Mouse (Mus musculus): ENCODE measurements around the gene Atg7.

The Atg7 gene

DNA sequence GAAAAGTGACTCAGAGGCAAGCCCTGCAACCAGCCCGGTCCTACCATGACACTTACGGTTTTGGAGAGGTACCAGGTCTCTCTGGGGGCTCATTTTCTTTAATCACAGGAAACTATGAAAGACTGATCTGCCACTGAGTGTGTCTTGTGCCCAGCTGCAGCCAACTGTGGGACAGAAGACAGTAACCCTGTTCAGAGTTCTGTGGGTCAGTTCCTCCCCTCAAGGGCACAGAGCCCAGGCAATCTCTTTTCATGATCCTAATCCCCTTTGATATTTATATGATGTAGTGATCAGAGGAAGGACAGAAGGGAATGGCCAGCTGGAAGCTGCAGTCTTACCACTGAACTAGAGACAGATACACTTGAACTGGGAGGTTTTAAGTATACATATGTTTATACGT lies 92.2 kb downstream of the Atg7 start:
- DNase-seq (ENCODE audit: low spot score in 2 of 2) = no peak

DNA sequence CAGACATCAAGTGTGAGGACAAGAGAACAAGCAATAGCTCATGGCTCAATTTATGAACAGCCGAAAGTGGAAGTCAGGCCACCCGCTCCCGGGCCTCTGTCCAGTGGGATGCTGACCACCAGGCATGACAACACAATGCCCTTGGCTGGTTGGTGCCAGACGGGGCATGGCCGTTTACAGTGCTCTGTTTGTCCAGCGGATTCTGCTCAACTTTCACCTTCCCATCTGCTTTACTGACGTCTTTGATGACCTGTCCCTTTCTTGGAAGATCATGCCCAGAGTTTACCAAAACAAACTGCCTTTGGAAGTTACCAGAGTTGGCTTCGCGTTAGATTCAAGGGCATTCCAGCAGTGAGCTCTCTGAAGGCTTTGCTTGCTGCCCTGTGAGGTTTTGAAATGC lies 93.5 kb downstream of the Atg7 start:
- DNase-seq (ENCODE audit: low spot score in 2 of 2) = no peak

DNA sequence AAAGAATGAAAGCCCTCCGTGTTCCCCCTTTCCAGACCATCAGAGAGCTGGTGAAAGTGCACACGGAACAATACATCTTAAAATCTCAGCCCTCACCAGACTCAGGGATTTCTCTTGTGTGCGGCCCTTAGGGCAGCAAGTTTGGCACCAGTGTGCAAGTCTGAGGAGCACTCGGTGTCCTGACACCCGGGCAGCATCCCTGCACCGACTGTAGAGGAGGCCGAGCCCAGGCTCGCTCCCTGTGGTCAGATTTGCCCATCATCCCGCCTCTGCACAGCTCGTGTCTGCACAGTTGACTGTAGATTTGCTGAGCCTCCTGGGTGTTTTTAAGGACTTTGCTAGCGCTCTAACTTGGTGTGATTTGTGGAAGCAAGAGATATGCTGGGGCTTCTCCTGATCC lies 94.3 kb downstream of the Atg7 start:
- no peak for DNase-seq (ENCODE audit: low spot score in 2 of 2)

- DNase-seq (ENCODE audit: low spot score in 2 of 2) = no peak
These were observed 95.2 kb downstream of the Atg7 start for GRCm38 (mm10) chr6:114737931-114738759.

DNA sequence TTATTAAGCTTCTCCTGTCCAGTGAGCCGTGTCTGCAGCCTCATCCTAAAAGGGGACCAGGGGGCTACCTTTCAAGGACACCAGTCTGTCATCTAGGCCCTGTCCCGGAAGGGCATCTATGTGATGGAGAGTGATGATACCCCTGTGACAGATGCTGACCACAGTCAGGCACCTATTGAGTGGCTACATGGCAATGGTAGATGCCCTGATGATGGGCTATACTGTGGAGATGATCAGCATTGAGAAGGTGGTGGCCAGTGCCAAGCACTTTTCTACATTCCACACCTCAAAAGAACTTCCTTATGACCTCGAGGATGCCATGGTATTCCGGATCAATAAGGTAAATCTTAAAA lies 95.8 kb downstream of the Atg7 start:
- DNase-seq (ENCODE audit: low spot score in 2 of 2) = no peak

DNA sequence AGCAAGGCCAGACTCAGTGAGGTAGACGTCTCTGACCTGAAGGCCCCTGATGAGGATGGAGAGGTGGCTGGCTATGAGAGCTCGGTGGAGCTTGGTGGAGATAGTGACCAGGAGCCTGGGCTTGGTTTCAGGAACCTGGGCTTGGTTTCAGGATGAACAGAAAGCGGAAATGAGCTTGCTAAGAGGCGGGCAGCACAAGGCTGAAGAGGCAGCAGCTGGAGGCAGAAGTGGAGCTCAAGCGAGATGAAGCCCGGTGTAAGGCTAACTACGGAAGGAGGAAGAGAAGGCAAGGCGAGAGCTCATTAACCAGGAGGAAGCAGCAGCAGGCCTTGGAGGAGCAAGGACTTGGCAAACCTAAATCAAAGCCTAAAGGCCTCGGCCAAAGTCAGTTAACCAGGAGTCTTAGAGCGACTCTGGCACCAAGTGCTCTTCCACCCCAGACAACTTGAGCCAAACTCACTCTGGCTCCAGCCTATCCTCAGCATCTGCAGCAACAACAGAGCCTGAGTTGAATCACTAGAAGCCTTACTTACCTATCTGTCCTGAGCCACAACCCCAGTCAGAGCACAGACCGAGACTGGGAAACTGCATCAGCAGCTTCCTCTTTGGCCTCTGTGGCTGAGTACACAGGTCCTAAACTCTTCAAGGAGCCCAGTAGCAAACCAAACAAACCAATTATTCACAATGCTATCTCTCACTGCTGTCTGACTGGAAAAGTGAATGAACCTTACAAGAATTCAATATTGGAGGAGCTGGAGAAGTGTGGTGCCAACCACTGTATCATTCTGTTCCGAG lies 99.5 kb downstream of the Atg7 start:
- no peak for DNase-seq (ENCODE audit: low spot score in 2 of 2)

GRCm38 (mm10) chr6:114743126-114743525 lies 100.2 kb downstream of the Atg7 start:
- DNase-seq (ENCODE audit: low spot score in 2 of 2) = no peak

DNA sequence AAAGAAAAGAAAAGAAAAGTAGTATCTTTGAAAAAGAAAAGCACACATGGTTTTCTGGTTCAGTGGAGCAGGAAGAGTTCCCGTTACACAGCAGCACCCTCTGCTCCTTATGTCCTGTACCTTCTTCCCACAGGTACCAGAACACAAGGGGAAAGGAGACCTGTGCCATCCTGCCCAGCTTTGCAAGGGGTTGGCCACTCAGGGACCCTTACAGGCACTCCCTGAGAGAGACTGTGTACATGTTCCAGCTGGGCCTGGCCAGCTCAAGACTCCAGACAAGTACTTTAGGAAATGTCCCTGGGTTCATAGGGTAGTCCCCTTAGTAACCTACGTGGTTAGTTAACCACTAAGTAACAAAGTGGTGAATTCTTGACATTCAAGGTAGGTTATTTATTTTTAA lies 100.9 kb downstream of the Atg7 start:
- no peak for DNase-seq (ENCODE audit: low spot score in 2 of 2)

DNA sequence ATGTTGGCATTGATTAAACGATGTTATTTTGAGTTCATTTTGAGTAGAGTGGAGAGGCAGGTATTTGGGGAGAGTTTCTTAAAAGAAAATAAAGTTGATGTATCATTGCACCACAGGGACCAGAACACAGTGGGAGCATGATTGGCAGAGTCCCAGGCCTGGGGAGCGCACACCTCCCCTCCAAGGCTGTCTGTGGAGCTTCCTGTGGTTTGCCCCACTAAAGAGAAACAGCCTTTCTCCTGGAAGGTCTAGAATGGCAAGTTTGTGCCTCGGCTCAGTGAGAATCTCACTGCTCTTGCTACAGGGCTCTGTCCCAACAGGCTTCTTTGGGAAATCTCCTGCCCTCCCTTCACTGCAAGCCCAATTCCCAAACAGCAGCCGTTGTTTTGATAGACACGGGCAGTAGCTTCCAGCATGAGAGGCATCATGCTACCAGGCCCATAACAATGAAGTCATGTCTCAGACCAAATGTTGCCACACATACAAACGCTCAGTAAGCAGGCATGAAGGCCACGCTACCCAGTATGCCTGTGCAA lies 103.6 kb downstream of the Atg7 start:
- no peak for DNase-seq (ENCODE audit: low spot score in 2 of 2)

- no peak for DNase-seq (ENCODE audit: low spot score in 2 of 2)
These were observed 105.5 kb downstream of the Atg7 start for GRCm38 (mm10) chr6:114748419-114748818.

DNA sequence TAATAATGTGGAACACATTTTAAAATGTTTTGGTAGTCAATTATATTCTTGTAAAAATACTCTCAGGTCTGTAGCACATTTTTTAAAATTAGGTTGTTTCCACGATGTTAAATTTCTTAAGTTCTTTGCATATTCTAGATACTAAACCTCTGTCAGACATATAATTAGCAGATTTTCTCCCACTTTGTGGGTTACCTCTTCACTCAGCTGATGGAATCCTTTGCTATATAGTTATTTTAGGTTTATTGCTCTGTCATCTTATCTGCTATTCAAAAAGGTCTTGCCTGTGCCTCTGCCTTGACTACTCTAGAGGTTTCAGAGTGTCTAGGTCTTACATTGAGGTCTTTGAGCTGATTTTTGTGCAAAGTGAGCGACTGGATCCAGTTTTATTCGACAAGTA lies 106.0 kb downstream of the Atg7 start:
- no peak for DNase-seq (ENCODE audit: low spot score in 2 of 2)

DNA sequence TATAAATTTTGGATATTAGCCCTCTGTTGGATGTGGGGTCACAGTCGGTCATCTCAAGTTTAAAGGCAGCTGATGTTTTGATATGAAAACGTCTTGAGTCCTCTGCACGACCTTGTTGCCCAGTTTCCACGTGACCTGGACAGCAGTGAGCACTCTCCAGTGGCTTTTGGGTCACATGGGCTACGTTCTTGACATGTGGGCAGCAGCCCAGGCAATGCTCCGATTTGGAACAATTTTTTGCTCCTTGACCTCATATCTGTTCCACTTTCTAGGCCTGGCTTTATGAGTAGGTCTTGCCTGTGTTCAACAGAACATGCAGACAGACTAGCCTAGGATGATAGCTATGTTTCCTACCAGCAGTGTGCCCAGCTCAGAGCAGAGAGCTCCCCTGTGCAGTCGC lies 115.9 kb downstream of the Atg7 start:
- no peak for DNase-seq (ENCODE audit: low spot score in 2 of 2)

GRCm38 (mm10) chr6:114766314-114766713 lies 123.4 kb downstream of the Atg7 start:
- DNase-seq (ENCODE audit: low spot score in 2 of 2) = no peak

DNA sequence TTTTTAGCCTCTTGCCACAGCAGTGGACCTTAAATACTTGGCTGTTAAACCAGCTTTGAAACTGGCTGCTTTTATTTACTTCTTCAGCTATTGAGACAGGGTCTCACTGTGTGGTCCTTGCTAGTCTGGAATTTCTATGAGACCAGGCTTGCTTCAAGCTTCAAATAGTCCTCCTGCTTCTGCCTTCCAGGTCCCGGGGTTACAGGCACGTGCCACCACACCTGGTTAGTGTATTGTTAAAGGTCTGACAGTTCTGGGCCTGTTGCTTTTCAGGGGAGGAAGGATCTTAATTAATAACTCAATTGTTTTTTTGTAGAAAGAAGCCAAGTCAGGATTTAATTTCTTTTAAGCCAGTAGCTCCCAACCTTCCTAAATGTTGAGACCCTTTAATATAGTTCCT lies 124.8 kb downstream of the Atg7 start:
- DNase-seq (ENCODE audit: low spot score in 2 of 2) = no peak

DNA sequence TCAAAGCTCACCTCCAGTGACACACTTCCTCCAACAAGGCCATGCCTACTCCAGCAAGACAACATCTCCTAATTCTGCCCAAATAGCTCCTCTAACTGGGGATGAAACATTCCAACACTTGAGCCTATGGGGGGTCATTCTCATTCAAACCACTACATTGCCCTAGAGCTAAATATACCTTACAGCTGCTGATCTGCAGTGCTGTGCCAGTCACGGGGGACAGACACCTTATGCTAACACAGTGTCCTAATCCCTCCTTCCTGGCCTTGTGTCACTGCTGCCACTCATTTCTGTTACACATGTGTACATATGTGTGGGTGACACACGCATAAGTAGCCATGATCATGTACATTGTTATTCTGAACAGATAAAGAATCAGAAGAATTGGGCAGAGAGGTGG lies 127.4 kb downstream of the Atg7 start:
- no peak for DNase-seq (ENCODE audit: low spot score in 2 of 2)

DNA sequence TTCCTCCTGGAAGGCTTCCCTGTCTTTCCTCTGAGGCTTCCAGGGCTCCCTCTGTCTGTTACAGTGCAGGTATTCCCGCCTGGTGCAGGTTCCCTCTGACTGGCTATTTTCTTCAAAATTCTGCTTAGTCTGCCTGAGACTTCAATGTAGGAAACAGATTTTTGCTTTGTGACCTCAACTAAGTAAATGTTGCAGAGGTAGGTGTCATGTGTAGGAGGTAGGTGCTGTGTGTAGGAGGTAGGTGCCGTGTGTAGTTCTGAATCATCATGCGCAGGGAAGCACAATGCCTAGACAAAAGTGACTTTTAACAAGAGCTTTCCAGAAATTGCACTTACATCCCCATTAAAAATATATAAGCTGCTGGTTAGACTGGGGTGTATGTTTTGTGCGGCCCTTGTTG lies 128.6 kb downstream of the Atg7 start:
- DNase-seq (ENCODE audit: low spot score in 2 of 2) = peak; percentile 13 to 34

DNA sequence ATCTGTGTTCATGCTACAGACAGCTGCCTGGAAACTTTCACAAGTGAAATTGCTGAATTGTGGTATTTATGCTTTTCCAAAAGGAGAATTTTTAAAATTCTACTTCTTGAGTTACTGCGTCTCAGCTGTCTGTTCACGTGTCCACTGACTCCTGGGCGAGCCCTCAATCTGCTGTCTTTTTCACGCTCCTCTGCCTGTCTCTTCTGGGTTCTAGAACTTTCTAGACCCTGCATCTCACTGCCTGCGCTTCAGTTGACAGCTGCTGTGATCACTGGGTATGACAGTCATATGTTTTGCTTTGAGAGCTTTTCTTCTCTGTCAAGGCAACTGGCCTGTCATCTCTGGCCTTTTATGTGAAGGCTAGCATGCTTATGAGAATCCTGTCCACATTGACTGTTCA lies 132.3 kb downstream of the Atg7 start:
- no peak for DNase-seq (ENCODE audit: low spot score in 2 of 2)

DNA sequence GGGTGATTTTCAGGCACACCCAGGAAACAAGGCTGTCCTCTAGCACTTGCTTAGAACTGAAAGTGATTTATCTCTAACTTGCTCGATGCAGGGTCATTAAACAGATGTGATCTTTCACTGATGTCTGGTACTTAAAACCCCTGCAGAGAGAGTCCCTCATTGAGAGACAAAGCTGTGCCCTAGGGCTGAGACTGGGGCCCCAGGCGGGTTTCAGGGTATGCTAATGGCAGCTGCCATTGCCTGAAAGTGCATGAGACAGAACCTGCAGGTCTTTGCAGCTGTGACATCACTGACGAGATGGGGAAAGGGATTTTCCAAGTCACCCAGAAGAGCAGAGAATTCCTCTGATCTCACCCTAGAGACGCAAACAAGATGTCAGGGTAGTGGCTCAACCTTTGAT lies 135.0 kb downstream of the Atg7 start:
- DNase-seq (ENCODE audit: low spot score in 2 of 2) = no peak

DNA sequence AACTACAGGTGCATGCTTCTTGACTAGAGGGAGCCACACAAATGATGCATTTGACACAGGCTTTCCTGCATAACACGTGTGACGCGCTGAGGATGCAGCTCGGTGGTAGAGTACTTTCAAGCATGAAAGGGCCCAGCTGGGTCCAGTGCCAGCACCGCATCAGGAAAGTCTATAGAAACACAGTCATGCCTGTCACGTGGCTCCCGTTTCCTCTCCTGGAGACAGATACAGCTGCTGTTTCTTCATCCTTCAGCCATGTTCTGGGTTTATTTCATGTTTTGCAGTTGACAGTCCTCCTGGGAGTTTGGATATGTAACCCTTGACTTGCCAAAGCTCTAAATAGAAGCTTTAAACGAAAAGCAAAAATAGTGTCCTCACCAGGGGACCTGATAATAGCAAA lies 135.8 kb downstream of the Atg7 start:
- DNase-seq (ENCODE audit: low spot score in 2 of 2) = no peak

DNA sequence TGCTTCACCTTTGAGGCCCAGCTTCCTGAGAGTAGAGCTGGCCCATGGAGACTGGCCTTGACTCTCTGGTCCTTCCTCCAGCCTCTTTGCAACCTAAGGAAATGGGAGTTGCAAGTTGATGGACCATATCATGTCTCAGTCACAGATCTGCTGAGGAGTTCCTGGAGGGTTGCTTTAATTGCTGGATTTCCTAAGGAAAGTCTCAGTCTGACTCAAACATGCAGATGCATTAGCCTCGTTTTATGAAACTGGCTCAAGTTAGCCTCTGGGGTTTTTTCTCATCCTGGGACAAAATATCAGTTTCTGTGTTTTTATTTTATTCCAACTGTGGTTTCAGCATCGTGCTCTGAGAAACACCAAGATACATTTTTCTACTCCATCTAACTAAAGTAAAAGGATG lies 137.7 kb downstream of the Atg7 start:
- no peak for DNase-seq (ENCODE audit: low spot score in 2 of 2)

GRCm38 (mm10) chr6:114781415-114782240 lies 138.7 kb downstream of the Atg7 start:
- DNase-seq (ENCODE audit: low spot score in 2 of 2) = peak in 1 of 2 experiments; percentile 15

- DNase-seq (ENCODE audit: low spot score in 2 of 2) = no peak
These were observed 139.6 kb downstream of the Atg7 start for GRCm38 (mm10) chr6:114782486-114782885.

All from left cerebral cortex, adult 9 months (tissue).